Mouse (Mus musculus) kidney, adult 2 months (tissue): ENCODE measurements around the gene Fos. TPM values are rescaled to one million over a fixed set of nuclear protein-coding genes. Genes with fewer than 3 reads are reported as not detected.

Experiments used
- DNase-seq: peaks from one replicate; pipeline ENCODE4 v3.0.0; 2021
- H3K27ac ChIP-seq: fragments of 200-500 bp; 2 replicates; pipeline ENCODE4 v1.5.1; 2012; ENCODE audit warnings: low read depth, low read length, control low read depth, inconsistent platforms; ENCODE audit not compliant: insufficient read depth
- H3K27me3 ChIP-seq: fragments of 200-500 bp; replicated peaks from 2 replicates; pipeline ENCODE4 v1.6.1; 2012; ENCODE audit warnings: mild to moderate bottlenecking, moderate library complexity, low read length, inconsistent platforms; ENCODE audit not compliant: control insufficient read depth, insufficient read depth
- H3K36me3 ChIP-seq: fragments of 200-500 bp; 2 replicates; pipeline ENCODE4 v1.6.1; 2012; ENCODE audit warnings: mild to moderate bottlenecking, moderate library complexity, low read length, inconsistent platforms; ENCODE audit not compliant: control insufficient read depth, insufficient read depth
- H3K4me1 ChIP-seq: fragments of 200-500 bp; 2 replicates; pipeline ENCODE4 v1.6.1; 2011; ENCODE audit warnings: low read length; ENCODE audit not compliant: control insufficient read depth, insufficient read depth
- H3K4me3 ChIP-seq: fragments of 200-500 bp; 2 replicates; pipeline ENCODE4 v1.5.1; 2011; ENCODE audit warnings: mild to moderate bottlenecking, low read depth, low read length, control low read depth; ENCODE audit not compliant: insufficient read depth
- CTCF ChIP-seq: fragments of 200-500 bp; conservative IDR thresholded peaks from 2 replicates; pipeline ENCODE4 v1.5.1; 2011; ENCODE audit warnings: low read depth, mild to moderate bottlenecking, control low read depth, low read length, moderate library complexity, mixed read lengths; ENCODE audit not compliant: insufficient read depth, insufficient read length
- POLR2A ChIP-seq: fragments of 200-500 bp; IDR thresholded peaks from one replicate; pipeline ENCODE4 v1.6.1; 2011; ENCODE audit warnings: low read depth, low read length, control low read depth
- WGBS: fragments of 180-500 bp; shearing (Covaris S2); methylation state at CpG from one replicate; pipeline ENCODE4 v1.1.7; 2018; 5-methylcytosine and 5-hydroxymethylcytosine counted together
- polyA plus RNA-seq: library from polyadenylated mRNA; depleted of rRNA; stranded (reverse); fragments of >200 nt; gene quantifications from 2 replicates; pipeline ENCODE4 v1.2.3, GENCODE M21; 2012

Gene Fos
- polyA plus RNA-seq, 1 experiment, result 1.2 TPM

- no peak for TF ChIP-seq CTCF
- no peak for TF ChIP-seq POLR2A
- no peak for DNase-seq
- Histone ChIP-seq H3K4me1 (peaks cover 9% of the 10 kb centered on the region; the same call in 1 of the 2 replicates), H3K36me3 (no peaks in the 10 kb centered on the region), H3K27me3 (no peaks in the 10 kb centered on the region), H3K4me3 (peak overlapping the region; percentile 68), H3K27ac (peak overlapping the region; percentile 65)
- 1% methylated on average over 23 of the region's 23 CpGs for WGBS
These were observed 857 bp upstream of the Fos start for GRCm38 (mm10) chr12:85472656-85473410.

DNA sequence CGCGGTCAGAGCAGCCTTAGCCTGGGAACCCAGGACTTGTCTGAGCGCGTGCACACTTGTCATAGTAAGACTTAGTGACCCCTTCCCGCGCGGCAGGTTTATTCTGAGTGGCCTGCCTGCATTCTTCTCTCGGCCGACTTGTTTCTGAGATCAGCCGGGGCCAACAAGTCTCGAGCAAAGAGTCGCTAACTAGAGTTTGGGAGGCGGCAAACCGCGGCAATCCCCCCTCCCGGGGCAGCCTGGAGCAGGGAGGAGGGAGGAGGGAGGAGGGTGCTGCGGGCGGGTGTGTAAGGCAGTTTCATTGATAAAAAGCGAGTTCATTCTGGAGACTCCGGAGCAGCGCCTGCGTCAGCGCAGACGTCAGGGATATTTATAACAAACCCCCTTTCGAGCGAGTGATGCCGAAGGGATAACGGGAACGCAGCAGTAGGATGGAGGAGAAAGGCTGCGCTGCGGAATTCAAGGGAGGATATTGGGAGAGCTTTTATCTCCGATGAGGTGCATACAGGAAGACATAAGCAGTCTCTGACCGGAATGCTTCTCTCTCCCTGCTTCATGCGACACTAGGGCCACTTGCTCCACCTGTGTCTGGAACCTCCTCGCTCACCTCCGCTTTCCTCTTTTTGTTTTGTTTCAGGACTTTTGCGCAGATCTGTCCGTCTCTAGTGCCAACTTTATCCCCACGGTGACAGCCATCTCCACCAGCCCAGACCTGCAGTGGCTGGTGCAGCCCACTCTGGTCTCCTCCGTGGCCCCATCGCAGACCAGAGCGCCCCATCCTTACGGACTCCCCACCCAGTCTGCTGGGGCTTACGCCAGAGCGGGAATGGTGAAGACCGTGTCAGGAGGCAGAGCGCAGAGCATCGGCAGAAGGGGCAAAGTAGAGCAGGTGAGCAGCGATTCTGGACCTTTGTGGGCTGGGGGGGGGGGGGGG lies 875 bp downstream of the Fos start:
- TF ChIP-seq CTCF (no peak), POLR2A (no peak)
- no peak overlapping the region; the same call in 1 of the 2 replicates for H3K27ac ChIP-seq
- peaks cover 9% of the 10 kb centered on the region; the same call in 1 of the 2 replicates for H3K4me1 ChIP-seq
- no peaks in the 10 kb centered on the region for H3K36me3 ChIP-seq
- H3K27me3 ChIP-seq, result no peaks in the 10 kb centered on the region
- H3K4me3 ChIP-seq, result peak overlapping the region; percentile 68
- DNase-seq, result no peak
- WGBS, result 2% methylated on average over 48 of the region's 49 CpGs

- WGBS, result 48% methylated on average over 15 of the region's 16 CpGs
- H3K27me3 ChIP-seq, result no peaks in the 10 kb centered on the region
- peaks cover 9% of the 10 kb centered on the region; the same call in 1 of the 2 replicates for H3K4me1 ChIP-seq
- no peak overlapping the region for H3K27ac ChIP-seq
- DNase-seq, result no peak
- H3K36me3 ChIP-seq, result no peaks in the 10 kb centered on the region
- H3K4me3 ChIP-seq, result no peak overlapping the region
- TF ChIP-seq POLR2A (no peak), CTCF (no peak)
These were observed 1.7 kb downstream of the Fos start for GRCm38 (mm10) chr12:85475232-85475919.

DNA sequence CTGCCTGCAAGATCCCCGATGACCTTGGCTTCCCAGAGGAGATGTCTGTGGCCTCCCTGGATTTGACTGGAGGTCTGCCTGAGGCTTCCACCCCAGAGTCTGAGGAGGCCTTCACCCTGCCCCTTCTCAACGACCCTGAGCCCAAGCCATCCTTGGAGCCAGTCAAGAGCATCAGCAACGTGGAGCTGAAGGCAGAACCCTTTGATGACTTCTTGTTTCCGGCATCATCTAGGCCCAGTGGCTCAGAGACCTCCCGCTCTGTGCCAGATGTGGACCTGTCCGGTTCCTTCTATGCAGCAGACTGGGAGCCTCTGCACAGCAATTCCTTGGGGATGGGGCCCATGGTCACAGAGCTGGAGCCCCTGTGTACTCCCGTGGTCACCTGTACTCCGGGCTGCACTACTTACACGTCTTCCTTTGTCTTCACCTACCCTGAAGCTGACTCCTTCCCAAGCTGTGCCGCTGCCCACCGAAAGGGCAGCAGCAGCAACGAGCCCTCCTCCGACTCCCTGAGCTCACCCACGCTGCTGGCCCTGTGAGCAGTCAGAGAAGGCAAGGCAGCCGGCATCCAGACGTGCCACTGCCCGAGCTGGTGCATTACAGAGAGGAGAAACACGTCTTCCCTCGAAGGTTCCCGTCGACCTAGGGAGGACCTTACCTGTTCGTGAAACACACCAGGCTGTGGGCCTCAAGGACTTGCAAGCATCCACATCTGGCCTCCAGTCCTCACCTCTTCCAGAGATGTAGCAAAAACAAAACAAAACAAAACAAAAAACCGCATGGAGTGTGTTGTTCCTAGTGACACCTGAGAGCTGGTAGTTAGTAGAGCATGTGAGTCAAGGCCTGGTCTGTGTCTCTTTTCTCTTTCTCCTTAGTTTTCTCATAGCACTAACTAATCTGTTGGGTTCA lies 2.5 kb downstream of the Fos start:
- WGBS, result 77% methylated on average over 23 of the region's 23 CpGs
- DNase-seq, result no peak
- Histone ChIP-seq H3K4me3 (no peak overlapping the region), H3K4me1 (peaks cover 9% of the 10 kb centered on the region; the same call in 1 of the 2 replicates), H3K36me3 (no peaks in the 10 kb centered on the region), H3K27ac (no peak overlapping the region), H3K27me3 (no peaks in the 10 kb centered on the region)
- TF ChIP-seq CTCF (no peak), POLR2A (no peak)

DNA sequence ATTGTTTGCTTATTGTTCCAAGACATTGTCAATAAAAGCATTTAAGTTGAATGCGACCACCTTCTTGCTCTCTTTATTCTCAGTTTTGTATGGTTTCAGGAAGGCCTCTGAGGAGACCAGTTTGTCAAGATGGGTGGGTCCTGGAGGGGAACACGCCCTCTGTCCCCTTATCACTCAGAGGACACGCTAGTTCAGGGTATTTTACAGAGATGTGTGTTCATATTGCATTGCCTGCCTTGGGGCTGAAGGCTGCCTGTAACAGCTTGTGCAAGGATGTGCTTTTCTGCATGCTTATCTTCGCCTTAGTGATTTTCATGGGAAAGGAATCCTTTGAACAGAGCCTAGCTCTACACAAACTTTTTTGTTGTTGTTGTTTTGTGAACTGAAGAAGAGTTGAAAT lies 3.5 kb downstream of the Fos start:
- H3K4me1 ChIP-seq, result peaks cover 9% of the 10 kb centered on the region; the same call in 1 of the 2 replicates
- no peak for DNase-seq
- 93% methylated on average over 4 of the region's 4 CpGs for WGBS
- H3K36me3 ChIP-seq, result no peaks in the 10 kb centered on the region
- no peak for TF ChIP-seq CTCF
- no peak for TF ChIP-seq POLR2A
- H3K27me3 ChIP-seq, result no peaks in the 10 kb centered on the region
- no peak overlapping the region for H3K27ac ChIP-seq
- H3K4me3 ChIP-seq, result no peak overlapping the region

GRCm38 (mm10) chr12:85477804-85478203 lies 4.1 kb downstream of the Fos start:
- DNase-seq, result no peak
- TF ChIP-seq CTCF (no peak), POLR2A (no peak)
- H3K4me1 ChIP-seq, result peaks cover 5% of the 10 kb centered on the region; the same call in 1 of the 2 replicates
- WGBS, result 87% methylated on average over 3 of the region's 3 CpGs
- H3K4me3 ChIP-seq, result no peak overlapping the region
- H3K27ac ChIP-seq, result no peak overlapping the region
- no peaks in the 10 kb centered on the region for H3K27me3 ChIP-seq
- H3K36me3 ChIP-seq, result no peaks in the 10 kb centered on the region
